Mouse (Mus musculus) limb, embryonic 14.5 days (tissue): ENCODE data around the gene Tmem88. TPM values are rescaled to one million over a fixed set of nuclear protein-coding genes. Genes with fewer than 3 reads are reported as not detected.
A peak's percentile ranks its signal among the peaks of the same experiment; 100 is the strongest.

ENCODE experiments used
- ATAC-seq: fragments of 200-750 bp; cut with Nextera tagmentation; 2 replicates; pipeline ENCODE4 v1.8.0; 2017; ENCODE audit warnings: low read depth, moderate number of reproducible peaks, moderate TSS enrichment; ENCODE audit not compliant: low FRiP score
- DNase-seq: peaks from one replicate; pipeline ENCODE4 v3.0.0-alpha.2; 2015; ENCODE audit warnings: low spot score
- H3K27ac ChIP-seq: fragments of 300-500 bp; sonication (generic); replicated peaks from 2 replicates; pipeline ENCODE4 v1.5.1; 2014; ENCODE audit warnings: low read depth, mild to moderate bottlenecking, low read length, moderate library complexity, mixed read lengths
- H3K27me3 ChIP-seq: fragments of 300-500 bp; sonication (generic); 2 replicates; pipeline ENCODE4 v1.6.1; 2014; ENCODE audit warnings: low read length, mixed read lengths; ENCODE audit not compliant: control insufficient read depth, insufficient read depth
- H3K36me3 ChIP-seq: fragments of 300-500 bp; sonication (generic); 2 replicates; pipeline ENCODE4 v1.6.1; 2014; ENCODE audit warnings: mild to moderate bottlenecking, low read length, moderate library complexity, mixed read lengths; ENCODE audit not compliant: control insufficient read depth, insufficient read depth
- H3K4me1 ChIP-seq: fragments of 300-500 bp; sonication (generic); 2 replicates; pipeline ENCODE4 v1.6.1; 2014; ENCODE audit warnings: antibody characterized with exemption, low read length, mixed read lengths; ENCODE audit not compliant: control insufficient read depth, insufficient read depth
- H3K4me2 ChIP-seq: fragments of 300-500 bp; sonication (generic); replicated peaks from 2 replicates; pipeline ENCODE4 v1.6.1; 2014; ENCODE audit warnings: low read depth, mild to moderate bottlenecking, low read length, moderate library complexity; ENCODE audit not compliant: severe bottlenecking
- H3K4me3 ChIP-seq: fragments of 300-500 bp; sonication (generic); replicated peaks from 2 replicates; pipeline ENCODE4 v1.5.1; 2014; ENCODE audit warnings: low read length
- H3K9ac ChIP-seq: fragments of 300-500 bp; sonication (generic); 2 replicates; pipeline ENCODE4 v1.6.1; 2014; ENCODE audit warnings: mild to moderate bottlenecking, low read depth, low read length, moderate library complexity; ENCODE audit not compliant: severe bottlenecking
- H3K9me3 ChIP-seq: fragments of 300-500 bp; sonication (generic); 2 replicates; pipeline ENCODE4 v1.6.1; 2016; ENCODE audit warnings: low read length; ENCODE audit not compliant: control insufficient read depth
- POLR2A ChIP-seq: fragments of 200-500 bp; IDR thresholded peaks from 2 replicates; pipeline ENCODE4 v1.8.0; 2012; ENCODE audit warnings: inconsistent platforms, mild to moderate bottlenecking, moderate library complexity, borderline replicate concordance; ENCODE audit not compliant: insufficient read depth, insufficient read length; ENCODE audit errors: extremely low read depth
- WGBS: fragments of 180-500 bp; shearing (Covaris S2); extraction: QIAGEN DNeasy Blood & Tissue Kit; methylation state at CpG from one replicate; pipeline ENCODE4 v1.1.7; 2014; 5-methylcytosine and 5-hydroxymethylcytosine counted together
- polyA plus RNA-seq, 2 experiments: library from polyadenylated mRNA; depleted of rRNA in 1 of 2; stranded (reverse) in 1 of 2; unstranded in 1 of 2; fragments of >200 nt; fragmentation: Nextera tagmentation in 1 of 2; extraction: Ambion mirVana in 1 of 2; gene quantifications; 2 replicates each; pipeline versions ENCODE4 v1.2.1 to v1.2.3; 2012 to 2014

Tmem88 gene
- polyA plus RNA-seq (2012; rRNA removed) (17.0 and 23.7 TPM in 2 replicates), polyA plus RNA-seq (2014; fragmentation: Nextera tagmentation; extraction: Ambion mirVana) (18.7 and 18.9 TPM in 2 replicates)

- 5% methylated on average over 16 of the region's 16 CpGs for WGBS
- DNase-seq = no peak
- no peak for ATAC-seq
- Histone ChIP-seq H3K27ac (peak within 1 kb of the TSS; percentile 43), H3K4me3 (peak within 1 kb of the TSS; percentile 23), H3K4me1 (peaks cover 32% of the 10 kb centered on the region), H3K27me3 (no peaks in the 10 kb centered on the region), H3K36me3 (peaks cover 46% of the 10 kb centered on the region), H3K9me3 (no peaks in the 10 kb centered on the region), H3K9ac (peak within 1 kb of the TSS; percentile 87), H3K4me2 (peak within 1 kb of the TSS; percentile 91)
- no peak for TF ChIP-seq POLR2A
Measured at GRCm38 (mm10) chr11:69398059-69398458, at the start of gene Tmem88. TSS of gene Tmem88 (minus strand) at chr11:69398234.

- DNase-seq (no peak), ATAC-seq (no peak)
- no peak overlapping the region for H3K27ac ChIP-seq
- no peak for TF ChIP-seq POLR2A
- no peak overlapping the region for H3K4me2 ChIP-seq
- H3K27me3 ChIP-seq = no peaks in the 10 kb centered on the region
- 91% methylated on average over 7 of the region's 7 CpGs for WGBS
- no peaks in the 10 kb centered on the region for H3K36me3 ChIP-seq
- H3K4me3 ChIP-seq = no peak overlapping the region
- H3K9me3 ChIP-seq = no peaks in the 10 kb centered on the region
- no peak overlapping the region for H3K9ac ChIP-seq
- peaks cover 5% of the 10 kb centered on the region for H3K4me1 ChIP-seq
Measured at GRCm38 (mm10) chr11:69447299-69447698, 49.3 kb upstream of the Tmem88 start.

GRCm38 (mm10) chr11:69443328-69443727 lies 45.3 kb upstream of the Tmem88 start:
- H3K4me3 ChIP-seq = no peak overlapping the region
- no peak overlapping the region for H3K9ac ChIP-seq
- DNase-seq (no peak), ATAC-seq (no peak)
- H3K9me3 ChIP-seq = no peaks in the 10 kb centered on the region
- no peaks in the 10 kb centered on the region for H3K36me3 ChIP-seq
- H3K27ac ChIP-seq = no peak overlapping the region
- H3K4me2 ChIP-seq = no peak overlapping the region
- no peak for TF ChIP-seq POLR2A
- H3K27me3 ChIP-seq = no peaks in the 10 kb centered on the region
- WGBS = 31% methylated on average over 5 of the region's 5 CpGs
- H3K4me1 ChIP-seq = no peaks in the 10 kb centered on the region

GRCm38 (mm10) chr11:69437291-69437690 lies 39.3 kb upstream of the Tmem88 start:
- Histone ChIP-seq H3K4me3 (no peak overlapping the region), H3K9me3 (no peaks in the 10 kb centered on the region), H3K27me3 (no peaks in the 10 kb centered on the region), H3K36me3 (no peaks in the 10 kb centered on the region), H3K9ac (no peak overlapping the region), H3K4me2 (no peak overlapping the region), H3K27ac (no peak overlapping the region), H3K4me1 (peaks cover 3% of the 10 kb centered on the region; the same call in 1 of the 2 replicates)
- ATAC-seq (no peak), DNase-seq (no peak)
- 30% methylated on average over 3 of the region's 3 CpGs for WGBS
- TF ChIP-seq POLR2A = no peak

GRCm38 (mm10) chr11:69433189-69433588 lies 35.2 kb upstream of the Tmem88 start:
- WGBS = 65% methylated on average over 6 of the region's 6 CpGs
- no peak for TF ChIP-seq POLR2A
- Histone ChIP-seq H3K9ac (no peak overlapping the region), H3K4me1 (peaks cover 16% of the 10 kb centered on the region; the same call in 1 of the 2 replicates), H3K9me3 (no peaks in the 10 kb centered on the region), H3K27me3 (no peaks in the 10 kb centered on the region), H3K4me3 (no peak overlapping the region), H3K36me3 (no peaks in the 10 kb centered on the region), H3K4me2 (no peak overlapping the region), H3K27ac (no peak overlapping the region)
- DNase-seq (no peak), ATAC-seq (no peak)

- ATAC-seq (no peak), DNase-seq (no peak)
- Histone ChIP-seq H3K9ac (no peak overlapping the region), H3K27ac (no peak overlapping the region), H3K27me3 (no peaks in the 10 kb centered on the region), H3K4me2 (no peak overlapping the region), H3K4me3 (no peak overlapping the region), H3K36me3 (no peaks in the 10 kb centered on the region), H3K4me1 (peaks cover 16% of the 10 kb centered on the region; the same call in 1 of the 2 replicates), H3K9me3 (no peaks in the 10 kb centered on the region)
- TF ChIP-seq POLR2A = no peak
- WGBS = 58% methylated on average over 11 of the region's 11 CpGs
Measured at GRCm38 (mm10) chr11:69432640-69432982, 34.6 kb upstream of the Tmem88 start.
